9 mouse cellular contexts compared by ENCODE assay signal in the genomic region with DNA sequence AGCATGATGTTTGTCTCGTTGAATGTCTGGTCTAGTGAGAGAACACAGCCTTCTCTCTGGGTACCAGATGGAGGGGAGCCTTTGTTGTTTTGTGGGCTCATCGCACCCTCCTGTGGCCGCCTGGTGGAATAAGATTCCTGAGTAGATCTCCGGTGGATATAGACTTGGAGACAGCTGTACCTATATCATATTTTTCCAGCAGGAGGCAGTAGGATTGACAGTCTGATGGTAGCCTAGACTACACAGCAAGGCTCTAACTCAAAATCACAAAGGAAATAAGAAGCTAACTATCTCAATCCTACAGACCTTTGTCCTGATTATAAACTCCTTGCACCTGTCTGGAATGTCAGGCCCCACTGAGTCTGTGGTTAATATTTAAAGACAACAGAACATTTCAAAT. TPM values are rescaled to one million over a fixed set of nuclear protein-coding genes. Genes with fewer than 3 reads are reported as not detected.
DNase-seq lines count a peak whose midpoint lies in the region; ATAC-seq lines count a peak whose summit lies in the region.
"Had no signal": no experiment of that assay in that cellular context is flagged by ENCODE, and none has a peak within 500 bp of the region (broad histone marks: within the 10 kb centered on the region; RNA-seq: fewer than 3 reads in every experiment).

No protein-coding gene starts in this region.

- no peak overlapping the region for H3K9ac ChIP-seq in heart, embryonic 12.5 days
- no peak overlapping the region for H3K9ac ChIP-seq in heart, embryonic 11.5 days (ENCODE audit: low read depth, low read length)
- no peak overlapping the region for H3K9ac ChIP-seq in hindbrain, embryonic 16.5 days (ENCODE audit: low read depth, low read length)
- H3K9ac ChIP-seq: lung, embryonic 15.5 days had no signal

- H3K9me3 ChIP-seq in heart, embryonic 12.5 days (replicated peaks), result peaks cover 4% of the 10 kb centered on the region
- no peaks in the 10 kb centered on the region for H3K9me3 ChIP-seq in heart, embryonic 11.5 days (replicated peaks; ENCODE audit: control insufficient read depth, low read length)
- no peaks in the 10 kb centered on the region for H3K9me3 ChIP-seq in hindbrain, embryonic 16.5 days (ENCODE audit: control insufficient read depth, low read length)
- H3K9me3 ChIP-seq: lung, embryonic 15.5 days had no signal

- H3K4me3 ChIP-seq in heart, embryonic 12.5 days, result no peak overlapping the region
- H3K4me3 ChIP-seq in heart, embryonic 11.5 days (ENCODE audit: low read depth, low read length), result no peak overlapping the region
- H3K4me3 ChIP-seq in hindbrain, embryonic 16.5 days (ENCODE audit: low read length), result no peak overlapping the region
- H3K4me3 ChIP-seq: lung, embryonic 15.5 days had no signal

- peak; percentile 10 for DNase-seq in adipocyte (ENCODE audit: low spot score)
- peak; percentile 73 for DNase-seq in embryo, embryonic 10.5 days (ENCODE audit: low spot score)
- peak; percentile 50 to 85 for DNase-seq in layer of hippocampus, postnatal 14 days (ENCODE audit: low spot score in 2 of 2)
- peak; percentile 67 for DNase-seq in yolk sac, embryonic 10.5 days (ENCODE audit: low spot score)

- WGBS in heart, embryonic 12.5 days, result 31% methylated on average over 4 of the region's 4 CpGs
- WGBS in heart, embryonic 11.5 days (ENCODE audit: insufficient replicate concordance), result 22% methylated on average over 4 of the region's 4 CpGs
- WGBS in hindbrain, embryonic 16.5 days, result 16% methylated on average over 4 of the region's 4 CpGs

- H3K27ac ChIP-seq in heart, embryonic 12.5 days (ENCODE audit: poor library complexity, severe bottlenecking), result no peak overlapping the region
- H3K27ac ChIP-seq in heart, embryonic 11.5 days (ENCODE audit: low read depth, low read length), result no peak overlapping the region
- H3K27ac ChIP-seq in hindbrain, embryonic 16.5 days (ENCODE audit: low read depth, low read length), result no peak overlapping the region
- H3K27ac ChIP-seq: lung, embryonic 15.5 days had no signal

- ATAC-seq in heart, embryonic 12.5 days (ENCODE audit: insufficient number of reproducible peaks, low FRiP score), result peak; percentile 33; the same call in 1 of the 2 replicates
- ATAC-seq in heart, embryonic 11.5 days (replicated peaks; ENCODE audit: insufficient number of reproducible peaks, low FRiP score, low TSS enrichment), result no peak
- ATAC-seq in hindbrain, embryonic 16.5 days, result 0 out of 2 replicates have a peak, but pooled peaks have one; percentile 50
- ATAC-seq in megakaryocyte-erythroid progenitor cell, adult 5-6 weeks (replicated peaks; ENCODE audit: low FRiP score, low TSS enrichment, poor library complexity, severe bottlenecking), result peak; percentile 82

- H3K36me3 ChIP-seq in heart, embryonic 12.5 days, result no peaks in the 10 kb centered on the region
- no peaks in the 10 kb centered on the region for H3K36me3 ChIP-seq in heart, embryonic 11.5 days (ENCODE audit: control insufficient read depth, insufficient read depth, low read length)
- H3K36me3 ChIP-seq in hindbrain, embryonic 16.5 days (ENCODE audit: control insufficient read depth, insufficient read depth, low read length), result no peaks in the 10 kb centered on the region
- H3K36me3 ChIP-seq: lung, embryonic 15.5 days had no signal

- H3K27me3 ChIP-seq in heart, embryonic 12.5 days (replicated peaks), result no peaks in the 10 kb centered on the region
- no peaks in the 10 kb centered on the region for H3K27me3 ChIP-seq in heart, embryonic 11.5 days (ENCODE audit: control insufficient read depth, insufficient read depth, low read length)
- no peaks in the 10 kb centered on the region for H3K27me3 ChIP-seq in hindbrain, embryonic 16.5 days (replicated peaks; ENCODE audit: control insufficient read depth, insufficient read depth, low read length)
- H3K27me3 ChIP-seq: lung, embryonic 15.5 days had no signal

- H3K4me1 ChIP-seq in heart, embryonic 12.5 days (replicated peaks), result 0 out of 2 replicates have a peak, but pooled peaks cover 3% of the 10 kb centered on the region
- H3K4me1 ChIP-seq in heart, embryonic 11.5 days (ENCODE audit: control insufficient read depth, insufficient read depth, low read length), result no peaks in the 10 kb centered on the region
- no peaks in the 10 kb centered on the region for H3K4me1 ChIP-seq in hindbrain, embryonic 16.5 days (ENCODE audit: control insufficient read depth, insufficient read depth, low read depth, low read length)
- H3K4me1 ChIP-seq: lung, embryonic 15.5 days had no signal

- no peak overlapping the region for H3K4me2 ChIP-seq in heart, embryonic 12.5 days
- H3K4me2 ChIP-seq in heart, embryonic 11.5 days, result no peak overlapping the region
- H3K4me2 ChIP-seq in hindbrain, embryonic 16.5 days (ENCODE audit: low read length), result no peak overlapping the region
- H3K4me2 ChIP-seq: lung, embryonic 15.5 days had no signal

RNA-seq across cellular contexts. Expression of gene Defb29, which starts 4.8 kb away (rescaled TPM):
- not detected in 2 replicates for polyA plus RNA-seq in heart, embryonic 12.5 days (2016; fragmentation: Nextera tagmentation; extraction: Ambion mirVana)
- polyA plus RNA-seq in heart, embryonic 11.5 days (2014; fragmentation: Nextera tagmentation; extraction: Ambion mirVana), result not detected in 2 replicates
- not detected in 2 replicates for polyA plus RNA-seq in hindbrain, embryonic 16.5 days (2015; fragmentation: Nextera tagmentation; extraction: Ambion mirVana)
- not detected for total RNA-seq in layer of hippocampus, postnatal 14 days (2021)
- not detected in 2 replicates for total RNA-seq in megakaryocyte-erythroid progenitor cell, adult 5-6 weeks (2014; fragmentation: Nextera tagmentation)
- total RNA-seq in megakaryocyte-erythroid progenitor cell, adult 5-6 weeks (2017), result not detected in 2 replicates
- polyA plus RNA-seq: lung, embryonic 15.5 days had no signal

RNA-seq across cellular contexts. Expression of gene Gm17416, which starts 24.4 kb away (rescaled TPM):
- polyA plus RNA-seq in heart, embryonic 12.5 days (2016; fragmentation: Nextera tagmentation; extraction: Ambion mirVana), result not detected in 2 replicates
- polyA plus RNA-seq in heart, embryonic 11.5 days (2014; fragmentation: Nextera tagmentation; extraction: Ambion mirVana), result not detected in 2 replicates
- not detected in 2 replicates for polyA plus RNA-seq in hindbrain, embryonic 16.5 days (2015; fragmentation: Nextera tagmentation; extraction: Ambion mirVana)
- not detected for total RNA-seq in layer of hippocampus, postnatal 14 days (2021)
- not detected in 2 replicates for total RNA-seq in megakaryocyte-erythroid progenitor cell, adult 5-6 weeks (2014; fragmentation: Nextera tagmentation)
- total RNA-seq in megakaryocyte-erythroid progenitor cell, adult 5-6 weeks (2017), result not detected in 2 replicates
- polyA plus RNA-seq: lung, embryonic 15.5 days had no signal

RNA-seq across cellular contexts. Expression of gene Defb28, which starts 26.6 kb away (rescaled TPM):
- polyA plus RNA-seq in heart, embryonic 12.5 days (2016; fragmentation: Nextera tagmentation; extraction: Ambion mirVana), result not detected in 2 replicates
- not detected in 2 replicates for polyA plus RNA-seq in heart, embryonic 11.5 days (2014; fragmentation: Nextera tagmentation; extraction: Ambion mirVana)
- polyA plus RNA-seq in hindbrain, embryonic 16.5 days (2015; fragmentation: Nextera tagmentation; extraction: Ambion mirVana), result not detected in 2 replicates
- not detected for total RNA-seq in layer of hippocampus, postnatal 14 days (2021)
- total RNA-seq in megakaryocyte-erythroid progenitor cell, adult 5-6 weeks (2014; fragmentation: Nextera tagmentation), result not detected in 2 replicates
- total RNA-seq in megakaryocyte-erythroid progenitor cell, adult 5-6 weeks (2017), result not detected in 2 replicates
- polyA plus RNA-seq: lung, embryonic 15.5 days had no signal

RNA-seq across cellular contexts. Expression of gene Defb21, which starts 27.9 kb away (rescaled TPM):
- polyA plus RNA-seq in heart, embryonic 12.5 days (2016; fragmentation: Nextera tagmentation; extraction: Ambion mirVana), result not detected in 2 replicates
- not detected in 2 replicates for polyA plus RNA-seq in heart, embryonic 11.5 days (2014; fragmentation: Nextera tagmentation; extraction: Ambion mirVana)
- not detected in 2 replicates for polyA plus RNA-seq in hindbrain, embryonic 16.5 days (2015; fragmentation: Nextera tagmentation; extraction: Ambion mirVana)
- not detected for total RNA-seq in layer of hippocampus, postnatal 14 days (2021)
- not detected in 2 replicates for total RNA-seq in megakaryocyte-erythroid progenitor cell, adult 5-6 weeks (2014; fragmentation: Nextera tagmentation)
- total RNA-seq in megakaryocyte-erythroid progenitor cell, adult 5-6 weeks (2017), result not detected in 2 replicates
- polyA plus RNA-seq: lung, embryonic 15.5 days had no signal

RNA-seq across cellular contexts. Expression of gene Defb26, which starts 33.2 kb away (rescaled TPM):
- polyA plus RNA-seq in heart, embryonic 12.5 days (2016; fragmentation: Nextera tagmentation; extraction: Ambion mirVana), result not detected in 2 replicates
- not detected in 2 replicates for polyA plus RNA-seq in heart, embryonic 11.5 days (2014; fragmentation: Nextera tagmentation; extraction: Ambion mirVana)
- polyA plus RNA-seq in hindbrain, embryonic 16.5 days (2015; fragmentation: Nextera tagmentation; extraction: Ambion mirVana), result not detected in 2 replicates
- total RNA-seq in layer of hippocampus, postnatal 14 days (2021), result not detected
- total RNA-seq in megakaryocyte-erythroid progenitor cell, adult 5-6 weeks (2014; fragmentation: Nextera tagmentation), result not detected in 2 replicates
- not detected in 2 replicates for total RNA-seq in megakaryocyte-erythroid progenitor cell, adult 5-6 weeks (2017)
- polyA plus RNA-seq: lung, embryonic 15.5 days had no signal

Comparison
In these comparisons a context has a peak if more than half of its experiments do, and no peak if none do; other contexts are left out.
1. DNase-seq: peak in every context shown above with its lines; median percentile 73 in embryo, embryonic 10.5 days; 68 in layer of hippocampus, postnatal 14 days; 67 in yolk sac, embryonic 10.5 days; 10 in adipocyte.